Mouse (Mus musculus) ES-E14 (cell line): ENCODE data around the gene Sec22c. TPM values are rescaled to one million over a fixed set of nuclear protein-coding genes. Genes with fewer than 3 reads are reported as not detected.

Experiments
- DNase-seq: peaks from one replicate; pipeline ENCODE4 v3.0.0-alpha.2; 2013; ENCODE audit warnings: low read depth, low spot score
- H3K27ac ChIP-seq: 2 replicates; pipeline ENCODE4 v1.5.1; 2012; ENCODE audit warnings: low read depth, mild to moderate bottlenecking, low read length, moderate library complexity, mixed read lengths; ENCODE audit not compliant: poor library complexity, insufficient read depth, severe bottlenecking
- H3K36me3 ChIP-seq: 2 replicates; pipeline ENCODE4 v1.6.1; 2012; ENCODE audit warnings: mild to moderate bottlenecking, low read length, moderate library complexity, mixed read lengths; ENCODE audit not compliant: control insufficient read depth, poor library complexity, insufficient read depth, severe bottlenecking
- H3K4me1 ChIP-seq, 2 experiments: fragments of 150-350 bp in 1 of 2; sonication (generic) in 1 of 2; 2 replicates each; pipeline ENCODE4 v1.6.1; 2012; ENCODE audit warnings: low read length in 2 of 2, mild to moderate bottlenecking in 1 of 2, mixed read lengths in 1 of 2; ENCODE audit not compliant: control insufficient read depth in 2 of 2, insufficient read depth in 2 of 2, poor library complexity in 1 of 2
- H3K4me3 ChIP-seq, 2 experiments: fragments of 150-350 bp in 1 of 2; sonication (generic) in 1 of 2; 2 replicates each; pipeline ENCODE4 v1.5.1; 2012; ENCODE audit warnings: low read length in 2 of 2, low read depth in 1 of 2, mild to moderate bottlenecking in 1 of 2, mixed read lengths in 1 of 2; ENCODE audit not compliant: insufficient read depth in 1 of 2, poor library complexity in 1 of 2, severe bottlenecking in 1 of 2
- H3K9ac ChIP-seq: 2 replicates; pipeline ENCODE4 v1.6.1; 2012; ENCODE audit warnings: low read depth, mild to moderate bottlenecking, low read length, mixed read lengths; ENCODE audit not compliant: poor library complexity, insufficient read depth, severe bottlenecking
- H3K9me3 ChIP-seq: fragments of 150-350 bp; sonication (generic); 2 replicates; pipeline ENCODE4 v1.6.1; 2012; ENCODE audit warnings: low read depth, mild to moderate bottlenecking, low read length; ENCODE audit not compliant: control insufficient read depth, insufficient read depth
- CHD2 ChIP-seq: IDR thresholded peaks from 2 replicates; pipeline ENCODE4 v1.6.1; 2014; ENCODE audit warnings: mild to moderate bottlenecking, low read depth, low read length, inconsistent platforms
- HCFC1 ChIP-seq: IDR thresholded peaks from 2 replicates; pipeline ENCODE4 v1.6.1; 2012; ENCODE audit warnings: low read length, inconsistent platforms, borderline replicate concordance; ENCODE audit not compliant: insufficient read depth
- MAFK ChIP-seq: IDR thresholded peaks from 2 replicates; pipeline ENCODE4 v1.6.1; 2014; ENCODE audit warnings: mild to moderate bottlenecking, low read depth, low read length, inconsistent platforms; ENCODE audit not compliant: insufficient read depth
- ZC3H11A ChIP-seq: IDR thresholded peaks from 2 replicates; pipeline ENCODE4 v1.6.1; 2012; ENCODE audit warnings: low read depth, mild to moderate bottlenecking, inconsistent platforms, low read length, borderline replicate concordance
- ZNF384 ChIP-seq: IDR thresholded peaks from 2 replicates; pipeline ENCODE4 v1.6.1; 2012; ENCODE audit warnings: low read depth, low read length, inconsistent platforms
- in situ Hi-C, 2 experiments: fragments of 600-800 bp; cut with MboI; formaldehyde crosslinking; loops; one replicate each; pipeline ENCODE4 v1.15.1; 2025; ENCODE audit warnings: low sequenced_read_pairs in 2 of 2, inconsistent platforms in 1 of 2; ENCODE audit not compliant: unreplicated experiment in 2 of 2
- total RNA-seq: library from RNA; depleted of rRNA; stranded (reverse); fragments of 300-350 nt; gene quantifications from 2 replicates; pipeline ENCODE4 v1.2.3, GENCODE M21; 2012

The Sec22c gene
- total RNA-seq, 1 experiment = 11.2 TPM

GRCm38 (mm10) chr9:121697150-121698049 is 7.9 kb downstream of the Sec22c start:
- Histone ChIP-seq H3K36me3 (no peaks in the 10 kb centered on the region), H3K4me1 (no peaks in the 10 kb centered on the region), H3K4me3 (no peak overlapping the region), H3K27ac (no peak overlapping the region), H3K9ac (no peak overlapping the region), H3K9me3 (no peaks in the 10 kb centered on the region)
- in situ Hi-C loops = no loop called here
- no peak for DNase-seq
- TF ChIP-seq MAFK (no peak), ZNF384 (peak; percentile 54; the same call in 1 of the 2 replicates), HCFC1 (peak; percentile 72; the same call in 1 of the 2 replicates), ZC3H11A (no peak)

GRCm38 (mm10) chr9:121696626-121697025 is 8.7 kb downstream of the Sec22c start:
- Histone ChIP-seq H3K4me3 (no peak overlapping the region), H3K9me3 (no peaks in the 10 kb centered on the region), H3K27ac (no peak overlapping the region), H3K9ac (no peak overlapping the region), H3K4me1 (no peaks in the 10 kb centered on the region), H3K36me3 (no peaks in the 10 kb centered on the region)
- in situ Hi-C loops = no loop called here
- no peak for DNase-seq
- TF ChIP-seq MAFK (no peak), ZC3H11A (no peak), ZNF384 (no peak), HCFC1 (no peak)

DNA sequence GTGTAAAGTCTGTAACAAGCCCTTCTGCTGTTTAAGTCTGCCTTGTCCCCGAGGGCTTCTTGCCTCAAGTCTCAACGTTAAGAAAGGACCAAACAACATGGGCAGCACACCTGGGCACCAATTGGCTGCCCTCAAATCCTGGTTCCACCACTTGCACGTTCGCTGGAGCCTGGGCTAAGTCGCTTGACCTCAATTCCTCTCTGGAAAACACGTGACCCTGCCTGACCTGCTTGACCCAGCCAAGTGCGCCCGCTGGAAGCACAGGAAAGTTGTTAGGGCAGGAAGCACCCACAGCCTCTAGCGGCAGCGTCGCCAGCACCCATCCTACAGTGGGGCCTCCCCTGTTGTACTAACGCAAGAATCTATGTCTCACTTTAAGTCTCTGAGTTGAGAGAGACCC is 10.6 kb downstream of the Sec22c start:
- Histone ChIP-seq H3K27ac (no peak overlapping the region), H3K36me3 (no peaks in the 10 kb centered on the region), H3K9me3 (no peaks in the 10 kb centered on the region), H3K4me3 (no peak overlapping the region), H3K9ac (no peak overlapping the region), H3K4me1 (no peaks in the 10 kb centered on the region)
- in situ Hi-C loops = no loop called here
- TF ChIP-seq MAFK (no peak), HCFC1 (no peak), ZC3H11A (no peak), CHD2 (no peak), ZNF384 (no peak)
- DNase-seq = no peak

GRCm38 (mm10) chr9:121690734-121691133 is 14.6 kb downstream of the Sec22c start:
- no peaks in the 10 kb centered on the region for H3K9me3 ChIP-seq
- in situ Hi-C loops = no loop called here
- no peak overlapping the region for H3K4me3 ChIP-seq
- H3K27ac ChIP-seq = no peak overlapping the region
- H3K4me1 ChIP-seq = no peaks in the 10 kb centered on the region
- peaks cover 3% of the 10 kb centered on the region; the same call in 1 of the 2 replicates for H3K36me3 ChIP-seq
- no peak for DNase-seq
- TF ChIP-seq CHD2 = no peak
- no peak overlapping the region for H3K9ac ChIP-seq

DNA sequence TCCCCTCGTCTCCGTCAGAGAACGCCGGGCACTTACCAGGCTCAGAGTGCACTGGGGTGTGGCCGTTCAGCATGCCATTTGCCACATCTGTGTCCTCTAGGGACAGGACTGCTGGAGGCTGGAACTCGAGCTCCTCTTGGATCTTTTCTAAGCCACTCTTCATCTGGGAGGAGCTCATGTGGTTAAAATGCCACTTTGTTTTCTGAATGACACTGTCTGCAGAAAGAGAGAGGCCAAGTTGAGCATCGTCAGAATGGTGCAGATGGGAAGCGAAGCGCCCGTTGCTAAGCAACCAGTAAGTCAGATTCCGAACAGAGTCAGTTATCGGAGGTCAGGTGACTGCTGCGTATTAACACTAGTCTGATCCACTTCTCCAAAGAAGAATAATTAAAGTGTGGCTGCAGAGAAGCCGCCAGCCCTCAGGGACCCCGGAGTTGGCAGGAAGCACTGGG is 15.1 kb downstream of the Sec22c start:
- Histone ChIP-seq H3K27ac (no peak overlapping the region), H3K4me3 (no peak overlapping the region), H3K9ac (no peak overlapping the region), H3K4me1 (no peaks in the 10 kb centered on the region), H3K36me3 (peaks cover 3% of the 10 kb centered on the region; the same call in 1 of the 2 replicates), H3K9me3 (no peaks in the 10 kb centered on the region)
- in situ Hi-C loops = no loop called here
- no peak for DNase-seq
- TF ChIP-seq HCFC1 = no peak
- no peak for TF ChIP-seq ZC3H11A
- TF ChIP-seq MAFK = no peak
- no peak for TF ChIP-seq CHD2
- TF ChIP-seq ZNF384 = no peak
